In the genomic region with DNA sequence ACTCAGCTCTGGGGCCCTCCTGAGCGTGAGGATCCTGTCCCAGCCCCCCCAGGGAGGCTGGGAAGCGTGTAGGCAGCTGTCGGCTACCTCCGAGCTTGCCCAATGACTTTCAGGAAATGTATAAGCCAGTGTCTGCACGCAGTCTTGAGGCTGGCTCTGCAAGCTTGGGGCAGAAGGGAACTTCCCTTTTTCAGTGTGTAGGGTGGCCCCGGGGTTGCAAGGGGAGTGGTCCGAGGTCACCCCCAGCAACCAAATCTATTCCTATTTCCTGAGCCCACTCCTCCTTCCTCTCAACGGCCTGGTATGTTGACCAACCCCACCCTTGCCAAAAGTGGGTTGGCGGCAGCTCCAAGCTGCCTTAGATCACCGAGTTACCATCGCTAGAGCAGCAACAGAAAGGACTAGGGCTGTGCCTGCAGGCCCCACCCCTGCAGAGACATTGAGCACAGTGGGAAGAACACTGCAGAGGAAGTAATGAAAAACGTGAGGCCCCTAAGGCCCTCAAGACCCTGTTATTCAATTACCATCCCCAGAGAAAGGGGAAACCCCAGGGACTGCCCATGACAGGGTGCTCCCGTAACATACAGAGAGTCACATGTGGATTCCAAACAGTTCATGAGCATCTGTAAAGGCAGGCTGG, we compare ENCODE assay signal across 8 mouse cellular contexts. TPM values are rescaled to one million over a fixed set of nuclear protein-coding genes. Genes with fewer than 3 reads are reported as not detected.
A peak's percentile ranks its signal among the peaks of the same experiment; 100 is the strongest.
DNase-seq lines count a peak whose midpoint lies in the region; ATAC-seq and TF ChIP-seq lines count a peak whose summit lies in the region.

No protein-coding gene starts in this region.

- TF ChIP-seq POLR2A in lung, adult 2 months (IDR thresholded peaks at IDR 0.05; ENCODE audit: borderline replicate concordance, extremely low read depth, low read depth, low read length), result no peak

- no peak for TF ChIP-seq CTCF in lung, adult 2 months (IDR thresholded peaks at IDR 0.05; ENCODE audit: insufficient read depth, low read length)
- no peak for TF ChIP-seq CTCF in liver, postnatal 0 days (IDR thresholded peaks at IDR 0.05; ENCODE audit: low read depth)

- peaks cover 50% of the 10 kb centered on the region for H3K4me1 ChIP-seq in lung, adult 2 months (ENCODE audit: control insufficient read depth, insufficient read depth, low read length)
- H3K4me1 ChIP-seq in heart, embryonic 14.5 days (ENCODE audit: control insufficient read depth in 2 of 2, insufficient read depth in 2 of 2, low read length in 2 of 2), result peaks cover 27 to 37% of the 10 kb centered on the region in 2 experiments
- H3K4me1 ChIP-seq in liver, postnatal 0 days (ENCODE audit: insufficient read depth), result peaks cover 71% of the 10 kb centered on the region

- H3K27ac ChIP-seq in heart, embryonic 14.5 days (replicated peaks in 1 of 2; ENCODE audit: control insufficient read depth in 1 of 2, insufficient read depth in 1 of 2, low read depth in 2 of 2, low read length in 2 of 2), result peak overlapping the region; percentile 8 to 46; a peak in 2 of 4 replicates
- H3K27ac ChIP-seq in liver, postnatal 0 days (ENCODE audit: low read depth), result peak overlapping the region; percentile 86

- DNase-seq in lung, adult 18-20 months, result peak; percentile 54 to 59
- DNase-seq in lung, adult 2 months, result no peak
- peak; percentile 60 for DNase-seq in liver, postnatal 0 days
- peak; percentile 39 to 55 for DNase-seq in spleen, postnatal 10 days (ENCODE audit: low spot score in 2 of 2)
- DNase-seq in Muller cell, postnatal 12 days (ENCODE audit: inconsistent ontology term), result no peak
- DNase-seq in adrenal gland, postnatal 14 days, result no peak
- DNase-seq in cerebellum, adult 9-11 months, result no peak

- no peak for TF ChIP-seq EP300 in liver, postnatal 0 days (IDR thresholded peaks at IDR 0.05; ENCODE audit: low read depth)

- no peak overlapping the region for H3K9ac ChIP-seq in heart, embryonic 14.5 days (ENCODE audit: low read length)
- peak overlapping the region; percentile 54 for H3K9ac ChIP-seq in liver, postnatal 0 days (replicated peaks)

- 30% methylated on average over 13 of the region's 13 CpGs for WGBS in lung, adult 2 months
- WGBS in heart, embryonic 14.5 days, result 41% methylated on average over 13 of the region's 13 CpGs
- WGBS in liver, postnatal 0 days (ENCODE audit: insufficient replicate concordance), result 11% methylated on average over 13 of the region's 13 CpGs

- H3K36me3 ChIP-seq in heart, embryonic 14.5 days (ENCODE audit: control insufficient read depth, insufficient read depth, low read length), result peaks cover 57% of the 10 kb centered on the region
- peaks cover 36% of the 10 kb centered on the region for H3K36me3 ChIP-seq in liver, postnatal 0 days (replicated peaks; ENCODE audit: insufficient read depth, low read length)

- ATAC-seq in heart, embryonic 14.5 days (ENCODE audit: insufficient number of reproducible peaks, insufficient read depth, low FRiP score, low read depth), result no peak
- ATAC-seq in liver, postnatal 0 days, result peak; percentile 65

- H3K9me3 ChIP-seq in heart, embryonic 14.5 days (ENCODE audit: control insufficient read depth, low read length), result no peaks in the 10 kb centered on the region
- H3K9me3 ChIP-seq in liver, postnatal 0 days (ENCODE audit: low read length), result no peaks in the 10 kb centered on the region

- H3K4me2 ChIP-seq in heart, embryonic 14.5 days (ENCODE audit: low read length), result no peak overlapping the region
- H3K4me2 ChIP-seq in liver, postnatal 0 days (ENCODE audit: low read depth, low read length), result peak overlapping the region; percentile 59

- no peak overlapping the region for H3K4me3 ChIP-seq in lung, adult 2 months (replicated peaks; ENCODE audit: extremely low read depth, low read depth, low read length)
- no peak overlapping the region for H3K4me3 ChIP-seq in heart, embryonic 14.5 days (ENCODE audit: control insufficient read depth in 1 of 2, insufficient read depth in 1 of 2, low read depth in 1 of 2, low read length in 2 of 2)
- H3K4me3 ChIP-seq in liver, postnatal 0 days (ENCODE audit: low read depth, low read length), result no peak overlapping the region

- H3K27me3 ChIP-seq in heart, embryonic 14.5 days (ENCODE audit: control insufficient read depth, insufficient read depth, low read length), result no peaks in the 10 kb centered on the region
- no peaks in the 10 kb centered on the region for H3K27me3 ChIP-seq in liver, postnatal 0 days (ENCODE audit: insufficient read depth, low read length)

RNA-seq across cellular contexts. Expression of gene Notch1, which starts 33.1 kb away (rescaled TPM):
- polyA plus RNA-seq in lung, adult 2 months (2012; rRNA removed), result 108 and 124 TPM in 2 replicates
- polyA plus RNA-seq in heart, embryonic 14.5 days (2014; fragmentation: Nextera tagmentation; extraction: Ambion mirVana), result 21.2 and 21.6 TPM in 2 replicates
- polyA plus RNA-seq in liver, postnatal 0 days (2015; fragmentation: Nextera tagmentation; extraction: Ambion mirVana), result 2.0 and 2.1 TPM in 2 replicates
- 27.5 and 35.7 TPM in 2 replicates for total RNA-seq in adrenal gland, postnatal 14 days (2021)

RNA-seq across cellular contexts. Expression of gene Sec16a, which starts 38.3 kb away (rescaled TPM):
- 69.0 and 72.8 TPM in 2 replicates for polyA plus RNA-seq in lung, adult 2 months (2012; rRNA removed)
- polyA plus RNA-seq in heart, embryonic 14.5 days (2014; fragmentation: Nextera tagmentation; extraction: Ambion mirVana), result 19.4 TPM in 2 replicates
- 7.8 and 8.0 TPM in 2 replicates for polyA plus RNA-seq in liver, postnatal 0 days (2015; fragmentation: Nextera tagmentation; extraction: Ambion mirVana)
- 50.1 and 54.6 TPM in 2 replicates for total RNA-seq in adrenal gland, postnatal 14 days (2021)

Comparison
In these comparisons a context has a peak if more than half of its experiments do, and no peak if none do; other contexts are left out.
1. DNase-seq: peak in lung, adult 18-20 months (2 of 2), liver, postnatal 0 days (single experiment) and spleen, postnatal 10 days (2 of 2); none in lung, adult 2 months (single experiment), Muller cell, postnatal 12 days (single experiment), adrenal gland, postnatal 14 days (single experiment) and cerebellum, adult 9-11 months (single experiment).